Mouse (Mus musculus) lung, embryonic 15.5 days (tissue): ENCODE results near the gene Slc9a9. TPM values are rescaled to one million over a fixed set of nuclear protein-coding genes. Genes with fewer than 3 reads are reported as not detected.
A peak's percentile ranks its signal among the peaks of the same experiment; 100 is the strongest.

Source experiments
- ATAC-seq: fragments of 200-750 bp; cut with Nextera tagmentation; 2 replicates; pipeline ENCODE4 v1.8.0; 2017; ENCODE audit warnings: moderate number of reproducible peaks, borderline replicate concordance; ENCODE audit not compliant: low FRiP score, low TSS enrichment; ENCODE audit errors: extremely low read depth
- H3K27ac ChIP-seq: fragments of 300-500 bp; sonication (generic); 2 replicates; pipeline ENCODE4 v1.5.1; 2015; ENCODE audit warnings: moderate library complexity, mild to moderate bottlenecking, inconsistent platforms
- H3K27me3 ChIP-seq: fragments of 300-500 bp; sonication (generic); 2 replicates; pipeline ENCODE4 v1.6.1; 2015; ENCODE audit warnings: inconsistent platforms
- H3K36me3 ChIP-seq: fragments of 300-500 bp; sonication (generic); 2 replicates; pipeline ENCODE4 v1.6.1; 2015; ENCODE audit warnings: inconsistent platforms
- H3K4me1 ChIP-seq: fragments of 300-500 bp; sonication (generic); 2 replicates; pipeline ENCODE4 v1.6.1; 2015; ENCODE audit warnings: inconsistent platforms
- H3K4me2 ChIP-seq: fragments of 300-500 bp; sonication (generic); 2 replicates; pipeline ENCODE4 v1.6.1; 2015; ENCODE audit warnings: inconsistent platforms, mild to moderate bottlenecking, moderate library complexity
- H3K4me3 ChIP-seq: fragments of 300-500 bp; sonication (generic); 2 replicates; pipeline ENCODE4 v1.5.1; 2015; ENCODE audit warnings: mild to moderate bottlenecking, inconsistent platforms
- H3K9ac ChIP-seq: fragments of 300-500 bp; sonication (generic); 2 replicates; pipeline ENCODE4 v1.6.1; 2015; ENCODE audit warnings: inconsistent platforms
- H3K9me3 ChIP-seq: fragments of 300-500 bp; sonication (generic); 2 replicates; pipeline ENCODE4 v1.6.1; 2016; ENCODE audit warnings: inconsistent platforms
- WGBS: fragments of 180-500 bp; shearing (Covaris S2); methylation state at CpG from one replicate; pipeline ENCODE4 v1.1.7; 2015; 5-methylcytosine and 5-hydroxymethylcytosine counted together
- polyA plus RNA-seq: library from polyadenylated mRNA; unstranded; fragments of >200 nt; fragmentation: Nextera tagmentation; extraction: Ambion mirVana; gene quantifications from 2 replicates; pipeline ENCODE4 v1.2.1, GENCODE M21; 2015

Slc9a9 gene
- polyA plus RNA-seq, 1 experiment from 2014 or later: 4.3 TPM

DNA sequence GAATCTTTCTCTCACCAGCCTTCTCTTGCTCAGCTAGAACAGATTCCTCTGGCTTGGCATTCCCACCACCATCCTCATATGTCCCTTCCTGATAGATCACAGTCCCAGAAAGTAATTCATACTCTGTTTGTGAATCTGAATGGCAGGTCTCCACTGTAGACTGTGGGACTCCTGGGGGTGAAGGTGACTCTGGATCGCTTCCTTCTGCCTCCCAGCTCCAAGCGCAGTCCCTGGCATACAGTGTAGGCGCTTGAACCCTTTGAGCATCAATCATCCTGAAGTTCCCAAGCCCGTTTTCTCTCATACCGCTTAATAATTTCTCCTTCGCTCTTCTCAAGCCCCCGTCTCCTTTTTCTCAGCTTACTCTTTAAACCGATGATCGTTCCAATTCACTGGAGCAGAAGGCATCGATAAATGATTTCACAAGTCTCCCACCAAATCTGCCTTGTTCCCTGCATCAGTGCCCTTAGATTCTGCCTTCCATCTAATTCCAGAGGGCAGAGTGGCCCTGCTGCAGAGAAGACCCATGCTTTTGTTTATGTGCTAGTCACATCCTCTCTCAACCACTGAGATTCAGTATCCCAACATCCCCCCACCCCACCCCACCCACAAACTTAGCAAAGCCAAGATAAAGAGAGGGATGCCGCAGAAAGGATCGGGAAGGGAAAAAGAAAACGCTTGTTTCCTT, 401.3 kb downstream of the Slc9a9 start:
- Histone ChIP-seq H3K36me3 (no peaks in the 10 kb centered on the region), H3K4me3 (no peak overlapping the region), H3K4me2 (no peak overlapping the region), H3K9me3 (no peaks in the 10 kb centered on the region), H3K27me3 (no peaks in the 10 kb centered on the region), H3K9ac (no peak overlapping the region), H3K27ac (no peak overlapping the region), H3K4me1 (peaks cover 22% of the 10 kb centered on the region)
- no peak for ATAC-seq
- WGBS: 41% methylated on average over 13 of the region's 13 CpGs

DNA sequence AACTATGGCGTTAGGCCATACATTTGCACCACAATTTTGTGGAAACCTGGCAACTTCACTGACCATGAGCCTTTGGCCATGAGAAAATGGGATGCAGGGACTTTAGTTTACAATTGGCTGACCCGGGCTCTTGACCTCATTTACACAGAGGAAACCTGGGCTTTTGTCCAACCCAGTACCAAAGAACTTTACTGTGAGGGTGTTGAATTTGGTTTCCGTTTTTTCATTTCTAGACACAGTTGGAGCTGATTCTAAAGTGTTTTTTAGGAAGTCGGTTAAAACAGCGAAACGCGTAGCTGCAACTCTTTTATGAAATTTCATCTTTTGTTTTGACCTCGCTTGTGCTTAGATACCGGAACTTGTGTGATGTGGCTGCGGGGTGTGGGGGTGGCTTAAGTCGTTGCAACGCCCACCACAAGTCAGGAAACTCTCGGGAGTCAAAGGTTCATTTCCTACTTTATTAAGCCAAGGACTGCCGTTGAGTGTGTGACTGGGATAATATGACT, 402.8 kb downstream of the Slc9a9 start:
- H3K36me3 ChIP-seq: no peaks in the 10 kb centered on the region
- no peak overlapping the region for H3K9ac ChIP-seq
- no peaks in the 10 kb centered on the region for H3K27me3 ChIP-seq
- ATAC-seq: peak; percentile 71; the same call in 1 of the 2 replicates
- H3K27ac ChIP-seq: peak overlapping the region; percentile 62
- 48% methylated on average over 14 of the region's 14 CpGs for WGBS
- no peak overlapping the region for H3K4me3 ChIP-seq
- no peaks in the 10 kb centered on the region for H3K9me3 ChIP-seq
- H3K4me1 ChIP-seq: peaks cover 22% of the 10 kb centered on the region
- H3K4me2 ChIP-seq: peak overlapping the region; percentile 7

DNA sequence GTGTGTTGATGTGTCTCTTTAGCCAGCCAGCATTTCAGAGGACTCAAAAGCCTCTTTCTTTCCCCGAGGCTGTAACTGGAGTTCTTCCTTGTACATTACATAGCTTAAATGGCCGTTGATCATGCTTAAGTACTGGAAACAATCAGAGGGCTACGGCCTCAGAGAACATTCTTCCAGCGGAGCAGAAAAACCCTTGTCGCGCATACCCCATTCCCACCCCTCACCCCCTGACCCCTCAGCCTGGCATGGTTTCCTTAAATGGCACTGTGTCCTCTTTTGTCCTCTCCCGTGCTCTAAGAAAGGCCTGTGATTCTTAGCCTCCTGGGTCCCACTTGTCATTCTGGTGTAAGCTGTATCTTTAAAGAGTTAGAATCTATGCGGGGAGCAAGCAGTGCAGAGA, 404.0 kb downstream of the Slc9a9 start:
- no peak overlapping the region for H3K4me2 ChIP-seq
- H3K27me3 ChIP-seq: no peaks in the 10 kb centered on the region
- no peaks in the 10 kb centered on the region for H3K36me3 ChIP-seq
- H3K4me3 ChIP-seq: no peak overlapping the region
- no peaks in the 10 kb centered on the region for H3K9me3 ChIP-seq
- WGBS: 50% methylated on average over 8 of the region's 8 CpGs
- H3K4me1 ChIP-seq: peaks cover 22% of the 10 kb centered on the region
- no peak overlapping the region for H3K27ac ChIP-seq
- no peak for ATAC-seq
- H3K9ac ChIP-seq: no peak overlapping the region

DNA sequence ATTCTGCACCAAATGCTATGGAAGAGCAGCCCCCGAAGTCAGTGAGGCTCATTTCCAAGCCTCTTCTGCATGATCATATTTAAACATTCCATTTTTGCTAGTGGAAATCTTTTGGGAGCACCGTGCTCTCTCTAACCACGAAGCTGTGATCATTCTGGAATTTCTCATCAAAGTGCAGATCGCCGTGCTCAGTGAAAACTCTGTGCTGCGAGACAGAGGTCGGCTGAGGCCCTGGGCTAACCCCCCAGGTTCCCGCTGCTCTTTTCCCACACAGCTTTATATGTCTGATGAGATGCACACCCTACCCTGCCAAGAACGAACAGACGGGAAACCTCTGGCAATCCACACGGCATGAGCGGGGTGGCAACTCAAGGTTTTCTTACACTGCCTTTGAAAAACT, 406.1 kb downstream of the Slc9a9 start:
- Histone ChIP-seq H3K4me1 (peaks cover 14% of the 10 kb centered on the region), H3K9me3 (no peaks in the 10 kb centered on the region), H3K4me2 (no peak overlapping the region)

DNA sequence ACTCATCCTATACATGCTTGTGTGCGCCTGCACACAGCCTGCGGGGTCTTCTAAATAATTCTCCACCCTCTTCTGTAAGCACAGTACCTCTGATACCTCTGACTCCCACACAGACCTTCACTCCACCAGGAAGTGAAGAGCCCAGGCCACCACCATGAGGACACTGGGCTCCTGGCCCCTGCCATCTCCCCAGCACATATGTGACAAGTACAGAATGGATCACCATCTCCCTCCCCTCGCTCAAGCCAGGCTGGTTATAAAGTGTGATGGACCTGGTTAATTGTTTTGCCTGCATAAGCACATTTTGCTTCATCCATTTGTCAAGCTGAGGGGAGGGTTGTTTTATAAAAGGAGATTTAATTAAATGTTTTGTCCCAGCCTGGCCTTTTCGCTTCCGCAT, 408.2 kb downstream of the Slc9a9 start:
- Histone ChIP-seq H3K36me3 (no peaks in the 10 kb centered on the region), H3K4me1 (no peaks in the 10 kb centered on the region), H3K4me2 (no peak overlapping the region), H3K27me3 (no peaks in the 10 kb centered on the region), H3K9me3 (no peaks in the 10 kb centered on the region), H3K9ac (no peak overlapping the region), H3K27ac (no peak overlapping the region), H3K4me3 (no peak overlapping the region)
- ATAC-seq: no peak
- WGBS: 87% methylated on average over 5 of the region's 5 CpGs

More for the DNA sequence above, 406.1 kb downstream of the Slc9a9 start:
- no peak overlapping the region for H3K27ac ChIP-seq
- no peaks in the 10 kb centered on the region for H3K27me3 ChIP-seq
- H3K36me3 ChIP-seq: no peaks in the 10 kb centered on the region
- no peak overlapping the region for H3K4me3 ChIP-seq
- ATAC-seq: no peak
- WGBS: 51% methylated on average over 12 of the region's 12 CpGs
- no peak overlapping the region for H3K9ac ChIP-seq

DNA sequence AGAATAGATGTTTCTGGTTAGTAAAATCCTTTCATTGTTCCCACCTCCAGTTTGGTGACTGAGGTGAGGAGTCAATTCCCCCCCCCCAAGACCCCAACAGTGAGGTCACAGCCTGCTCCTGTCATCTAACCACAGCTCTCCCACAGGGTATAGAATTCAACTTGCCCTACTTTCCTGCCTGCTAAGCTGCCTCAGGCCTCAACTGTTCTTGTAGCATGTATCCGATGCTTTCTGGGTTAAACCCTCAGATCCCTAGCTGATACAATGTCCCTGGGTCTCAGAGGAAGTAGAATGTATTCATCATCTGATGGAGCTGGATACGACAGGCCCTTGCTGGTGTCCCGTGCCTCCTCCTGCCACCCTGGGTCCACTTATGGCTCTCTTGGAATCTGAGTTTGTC, 408.9 kb downstream of the Slc9a9 start:
- Histone ChIP-seq H3K27ac (no peak overlapping the region), H3K4me1 (no peaks in the 10 kb centered on the region), H3K9ac (no peak overlapping the region), H3K4me2 (no peak overlapping the region), H3K27me3 (no peaks in the 10 kb centered on the region), H3K36me3 (no peaks in the 10 kb centered on the region), H3K9me3 (no peaks in the 10 kb centered on the region), H3K4me3 (no peak overlapping the region)
- no peak for ATAC-seq
- 68% methylated on average over 3 of the region's 3 CpGs for WGBS

DNA sequence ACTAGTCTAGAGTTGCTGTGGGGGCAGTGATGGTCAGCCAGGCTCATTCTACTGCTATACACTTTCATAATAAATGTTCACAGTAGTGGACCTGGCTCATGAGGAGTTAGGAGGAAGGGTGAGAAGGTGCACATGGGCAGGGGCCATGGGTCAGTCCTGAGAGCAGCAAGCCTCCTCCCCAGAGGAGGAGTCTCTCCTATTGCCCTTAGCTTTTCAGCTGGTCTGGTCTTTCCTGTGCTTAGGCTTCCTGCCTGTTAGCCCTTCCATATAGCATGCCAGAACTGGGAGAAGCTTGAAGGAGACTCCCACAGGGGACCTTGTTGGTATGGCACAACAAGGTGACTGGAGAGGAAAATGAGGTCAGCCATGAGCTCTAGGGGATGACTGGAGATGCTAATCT, 410.2 kb downstream of the Slc9a9 start:
- no peaks in the 10 kb centered on the region for H3K27me3 ChIP-seq
- no peaks in the 10 kb centered on the region for H3K9me3 ChIP-seq
- no peak overlapping the region for H3K27ac ChIP-seq
- H3K36me3 ChIP-seq: no peaks in the 10 kb centered on the region
- H3K4me1 ChIP-seq: no peaks in the 10 kb centered on the region
- no peak for ATAC-seq
- H3K4me2 ChIP-seq: no peak overlapping the region
- no peak overlapping the region for H3K4me3 ChIP-seq
- H3K9ac ChIP-seq: no peak overlapping the region

DNA sequence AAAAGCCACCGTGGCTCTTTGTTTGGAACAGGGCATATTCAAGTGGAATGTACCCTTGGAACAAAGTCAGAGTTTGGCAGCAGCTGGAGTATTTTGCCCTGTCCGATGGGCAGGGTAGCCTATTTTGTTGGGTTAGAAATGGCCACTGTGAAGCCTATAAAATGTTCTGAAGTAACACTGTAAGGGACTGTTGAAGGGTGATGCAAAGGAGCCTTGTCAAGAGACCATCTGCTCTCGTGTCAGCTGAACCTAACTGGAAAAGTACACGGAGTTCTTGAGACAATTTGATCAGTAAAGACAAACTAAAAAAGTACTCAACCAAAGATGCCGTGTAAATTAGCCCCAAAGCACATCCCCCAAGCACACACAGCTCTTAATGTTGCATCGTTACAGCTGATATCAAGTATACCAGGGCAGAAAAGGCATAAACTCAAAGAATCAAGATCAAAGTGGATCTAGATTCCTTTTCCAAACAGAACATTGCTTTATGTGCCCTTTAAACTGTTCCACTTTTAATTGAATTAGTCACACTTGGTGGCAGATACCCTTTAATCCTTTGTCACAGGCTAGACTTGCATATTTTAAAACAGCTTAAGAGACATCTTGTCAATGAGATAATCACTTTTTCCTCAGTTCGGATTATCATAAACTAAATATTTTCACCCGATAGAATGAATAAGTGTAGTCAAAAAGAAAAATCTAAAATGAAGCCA, 416.6 kb downstream of the Slc9a9 start:
- no peak overlapping the region for H3K9ac ChIP-seq
- no peak overlapping the region for H3K4me2 ChIP-seq
- no peaks in the 10 kb centered on the region for H3K4me1 ChIP-seq
- no peak overlapping the region for H3K4me3 ChIP-seq
- WGBS: 57% methylated on average over 8 of the region's 8 CpGs
- H3K27ac ChIP-seq: no peak overlapping the region
- H3K9me3 ChIP-seq: no peaks in the 10 kb centered on the region
- H3K36me3 ChIP-seq: no peaks in the 10 kb centered on the region
- no peak for ATAC-seq
- no peaks in the 10 kb centered on the region for H3K27me3 ChIP-seq

DNA sequence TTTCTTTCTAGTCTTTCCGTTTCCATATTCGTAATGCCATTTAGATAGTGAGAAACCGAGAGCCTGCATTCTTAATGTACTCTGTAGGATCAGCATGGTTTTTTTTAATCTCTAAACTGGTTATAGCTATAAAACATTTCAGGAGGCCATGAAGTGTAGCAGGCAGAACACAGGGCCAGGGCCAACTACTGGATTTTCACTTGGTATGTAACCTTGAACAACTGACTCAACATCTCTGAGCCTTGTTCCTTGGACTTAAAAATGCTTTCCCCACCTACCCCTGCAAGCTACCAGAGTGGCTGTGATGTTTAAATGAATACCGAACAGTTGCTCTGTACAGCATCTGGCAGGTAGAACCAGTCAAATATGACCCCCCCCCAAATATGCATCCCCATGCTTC, 418.5 kb downstream of the Slc9a9 start:
- no peak overlapping the region for H3K27ac ChIP-seq
- H3K9me3 ChIP-seq: no peaks in the 10 kb centered on the region
- no peak overlapping the region for H3K9ac ChIP-seq
- 96% methylated on average over 4 of the region's 4 CpGs for WGBS
- H3K4me1 ChIP-seq: no peaks in the 10 kb centered on the region
- ATAC-seq: no peak
- H3K27me3 ChIP-seq: no peaks in the 10 kb centered on the region
- no peaks in the 10 kb centered on the region for H3K36me3 ChIP-seq
- no peak overlapping the region for H3K4me3 ChIP-seq
- no peak overlapping the region for H3K4me2 ChIP-seq

DNA sequence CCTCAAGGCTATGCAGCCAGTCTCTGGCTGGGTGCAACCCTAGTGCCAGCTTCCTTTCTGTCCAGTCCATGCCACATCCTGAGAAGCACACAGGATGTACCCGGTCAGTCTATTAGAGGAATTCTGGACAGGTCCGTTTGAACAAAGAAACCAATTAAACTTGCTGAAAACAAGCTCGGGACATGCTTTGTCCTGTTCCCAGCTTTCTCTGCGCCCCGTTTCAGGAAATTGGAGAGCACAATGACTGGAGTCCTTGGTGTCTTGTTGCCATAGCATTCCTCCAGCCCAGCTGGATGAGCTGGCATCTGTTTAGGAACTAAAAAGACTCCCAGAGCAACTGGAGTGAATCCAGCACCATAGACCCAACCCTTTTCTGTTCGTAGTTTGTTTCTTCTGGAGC, 419.3 kb downstream of the Slc9a9 start:
- Histone ChIP-seq H3K4me2 (no peak overlapping the region), H3K27ac (no peak overlapping the region), H3K9me3 (no peaks in the 10 kb centered on the region), H3K36me3 (no peaks in the 10 kb centered on the region), H3K4me1 (no peaks in the 10 kb centered on the region), H3K4me3 (no peak overlapping the region), H3K27me3 (no peaks in the 10 kb centered on the region), H3K9ac (no peak overlapping the region)
- ATAC-seq: no peak
- 66% methylated on average over 6 of the region's 6 CpGs for WGBS

DNA sequence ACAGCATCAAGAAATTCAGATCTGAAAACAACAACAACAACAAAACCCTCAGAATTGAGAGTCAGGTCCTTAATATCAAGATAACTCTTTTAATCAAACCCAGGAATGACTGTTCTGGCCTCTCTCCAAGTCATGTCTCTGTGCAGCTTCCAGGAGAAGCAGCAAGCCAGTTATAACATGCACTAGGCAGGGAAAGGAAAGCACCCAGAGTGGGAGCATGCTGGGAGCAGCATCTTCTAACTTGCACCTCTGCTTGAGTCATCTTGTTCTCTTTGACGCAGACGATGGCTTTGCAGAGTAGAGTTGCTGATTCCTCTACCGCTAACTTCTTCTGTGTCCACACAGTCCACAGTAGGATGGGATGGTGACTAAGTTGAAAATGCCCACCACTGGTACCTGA, 426.8 kb downstream of the Slc9a9 start:
- H3K4me1 ChIP-seq: no peaks in the 10 kb centered on the region
- no peak overlapping the region for H3K27ac ChIP-seq
- no peak overlapping the region for H3K4me3 ChIP-seq
- no peak overlapping the region for H3K4me2 ChIP-seq
- no peak for ATAC-seq
- no peaks in the 10 kb centered on the region for H3K9me3 ChIP-seq
- H3K36me3 ChIP-seq: no peaks in the 10 kb centered on the region
- no peaks in the 10 kb centered on the region for H3K27me3 ChIP-seq
- WGBS: 92% methylated on average over 3 of the region's 3 CpGs
- no peak overlapping the region for H3K9ac ChIP-seq

DNA sequence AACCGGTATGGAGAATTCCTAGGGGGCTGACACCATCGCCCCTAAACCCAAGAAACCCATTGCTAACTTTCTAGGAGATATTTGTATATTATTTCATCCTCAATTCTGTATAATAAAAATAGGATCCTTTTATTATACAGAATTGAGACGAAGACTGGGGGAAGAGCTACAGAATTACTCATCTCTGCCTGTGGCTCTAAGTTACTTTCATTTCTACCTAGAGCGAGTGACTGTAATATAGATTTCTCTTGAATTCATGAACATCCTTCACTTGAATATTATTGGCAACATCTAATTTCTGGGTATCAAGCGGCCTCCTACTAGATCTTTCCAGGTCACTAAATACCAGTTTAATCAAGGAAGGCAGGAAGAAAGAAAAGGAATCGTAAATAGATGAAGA, 436.1 kb downstream of the Slc9a9 start:
- H3K4me3 ChIP-seq: no peak overlapping the region
- no peak overlapping the region for H3K4me2 ChIP-seq
- no peaks in the 10 kb centered on the region for H3K36me3 ChIP-seq
- ATAC-seq: no peak
- H3K27me3 ChIP-seq: no peaks in the 10 kb centered on the region
- WGBS: 91% methylated on average over 6 of the region's 6 CpGs
- no peaks in the 10 kb centered on the region for H3K4me1 ChIP-seq
- no peak overlapping the region for H3K27ac ChIP-seq
- H3K9me3 ChIP-seq: no peaks in the 10 kb centered on the region
- no peak overlapping the region for H3K9ac ChIP-seq
